Comparison of ENCODE assay signal across 7 mouse cellular contexts in the genomic region with DNA sequence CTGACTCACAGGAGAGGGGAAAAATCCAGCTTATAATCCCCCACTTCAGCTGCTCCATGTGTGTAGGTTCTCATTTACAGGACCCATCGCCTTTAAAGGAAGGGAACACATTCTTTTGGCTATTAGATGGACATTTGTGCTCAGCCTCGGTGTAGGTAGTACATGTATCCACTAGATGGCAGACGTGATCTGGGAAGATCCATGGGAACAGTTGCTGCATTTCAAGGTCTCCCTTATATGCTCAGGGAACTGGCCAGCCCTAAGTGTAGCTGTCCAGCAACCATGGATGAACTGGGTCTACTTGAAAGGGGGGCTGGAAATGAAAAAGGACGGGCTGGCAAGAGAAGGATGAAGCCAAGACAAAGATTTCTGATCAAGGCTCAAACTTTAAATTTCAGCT.
DNase-seq lines count a peak whose midpoint lies in the region; ATAC-seq lines count a peak whose summit lies in the region.

No protein-coding gene starts in this region.

- H3K4me3 ChIP-seq in limb, embryonic 10.5 days = no peak overlapping the region
- no peak overlapping the region for H3K4me3 ChIP-seq in neural tube, embryonic 12.5 days

- H3K9me3 ChIP-seq in limb, embryonic 10.5 days (replicated peaks) = no peaks in the 10 kb centered on the region
- no peaks in the 10 kb centered on the region for H3K9me3 ChIP-seq in neural tube, embryonic 12.5 days

- H3K9ac ChIP-seq in neural tube, embryonic 12.5 days = no peak overlapping the region

- H3K4me1 ChIP-seq in limb, embryonic 10.5 days = peaks cover 7% of the 10 kb centered on the region
- no peaks in the 10 kb centered on the region for H3K4me1 ChIP-seq in neural tube, embryonic 12.5 days

- no peak overlapping the region for H3K4me2 ChIP-seq in neural tube, embryonic 12.5 days (replicated peaks)

- DNase-seq in R1 (ENCODE audit: low read depth, low spot score) = peak; percentile 55
- DNase-seq in cerebellum, adult 18-20 months = peak; percentile 68 to 72
- peak; percentile 79 for DNase-seq in forelimb bud, embryonic 11.5 days (ENCODE audit: low read depth, low spot score)
- DNase-seq in kidney, adult 8-10 months = peak; percentile 15 to 47
- peak; percentile 59 for DNase-seq in limb, embryonic 10.5 days (ENCODE audit: low spot score)
- no peak for DNase-seq in c-Kit-positive CD71-positive TER-119-positive erythroid progenitor cells, embryonic 14.5 days (ENCODE audit: low spot score)

- no peaks in the 10 kb centered on the region for H3K36me3 ChIP-seq in limb, embryonic 10.5 days
- no peaks in the 10 kb centered on the region for H3K36me3 ChIP-seq in neural tube, embryonic 12.5 days

- H3K27me3 ChIP-seq in limb, embryonic 10.5 days (ENCODE audit: low read depth, poor library complexity, severe bottlenecking) = no peaks in the 10 kb centered on the region
- H3K27me3 ChIP-seq in neural tube, embryonic 12.5 days (replicated peaks) = no peaks in the 10 kb centered on the region

- H3K27ac ChIP-seq in limb, embryonic 10.5 days = no peak overlapping the region
- H3K27ac ChIP-seq in neural tube, embryonic 12.5 days = no peak overlapping the region

- 25% methylated on average over 4 of the region's 4 CpGs for WGBS in limb, embryonic 10.5 days
- 24% methylated on average over 4 of the region's 4 CpGs for WGBS in neural tube, embryonic 12.5 days

- peak; percentile 81; the same call in 1 of the 2 replicates for ATAC-seq in neural tube, embryonic 12.5 days (ENCODE audit: low FRiP score, low read depth)
